Mouse (Mus musculus): Measurements from ENCODE around the gene Notch2.

DNA sequence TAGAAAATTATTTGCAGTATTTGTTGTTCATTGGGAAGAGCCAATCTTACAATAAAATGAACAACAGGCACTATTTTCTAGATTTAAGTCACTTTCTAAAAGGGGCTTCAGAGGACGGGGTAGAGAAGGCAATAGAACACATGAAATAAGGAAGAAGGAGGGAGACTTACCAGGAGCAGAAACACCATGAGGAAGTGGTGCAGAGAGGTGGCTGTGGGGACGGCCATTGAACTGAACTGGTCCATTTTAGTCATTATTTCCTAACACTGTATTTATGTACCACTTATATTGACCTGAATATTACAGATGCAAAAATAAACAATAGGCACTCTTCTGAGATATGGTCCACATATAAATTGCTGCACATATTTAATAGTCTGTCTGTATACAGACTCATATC, 143.7 kb downstream of the Notch2 start:
- TF ChIP-seq GATA1 (IDR thresholded peaks at IDR 0.05; ENCODE audit: low read length) (no peak), TAL1 (IDR thresholded peaks at IDR 0.05; ENCODE audit: low read length) (no peak)

Measured in erythroblast, embryonic 14.5 days (primary cell).